Mouse (Mus musculus): Measurements from ENCODE around the gene Ift88. TPM values are rescaled to one million over a fixed set of nuclear protein-coding genes. Genes with fewer than 3 reads are reported as not detected.

Gene Ift88
- polyA plus RNA-seq (2012; rRNA removed): 24.3 and 27.5 TPM in 2 replicates

DNA sequence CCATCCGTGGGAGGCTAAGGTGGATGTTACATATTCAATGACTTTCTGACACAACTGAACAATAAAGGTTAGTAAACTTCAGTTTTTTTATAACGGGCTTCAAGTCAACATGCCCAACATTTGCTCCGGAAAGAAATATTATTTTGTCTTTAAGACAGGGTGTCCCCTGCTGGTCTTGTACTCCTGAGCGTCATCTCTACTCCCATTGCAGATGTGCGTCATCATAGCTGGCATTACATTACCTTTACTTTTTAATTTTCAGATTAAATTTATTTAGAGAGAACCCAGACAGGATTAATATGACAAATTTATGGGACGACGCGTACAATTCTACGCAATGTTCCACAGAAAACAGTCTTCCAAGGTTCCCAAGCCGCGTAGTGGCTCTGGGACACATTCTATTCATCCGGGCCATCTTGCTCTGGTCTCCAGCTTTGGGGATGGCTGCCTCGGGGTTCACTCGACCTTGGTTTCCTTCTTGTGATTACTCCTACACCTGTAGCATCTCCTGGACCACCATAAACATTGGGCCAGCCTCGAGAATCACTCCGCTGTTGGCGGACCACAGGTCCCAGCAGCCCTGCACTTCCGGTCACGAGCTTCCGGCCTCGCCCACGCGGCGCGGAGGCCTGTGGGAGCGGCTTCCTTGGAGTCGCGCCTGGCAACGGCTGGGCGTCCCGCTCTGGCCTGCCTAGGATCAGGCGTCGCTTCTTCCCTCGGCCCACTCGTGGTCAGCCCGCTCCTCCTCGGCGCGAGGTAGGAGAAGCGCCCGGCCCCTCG is at the start of gene Ift88:
Ift88 (plus strand) TSS at position 631 of the 780 bp plus-strand sequence.

DNA sequence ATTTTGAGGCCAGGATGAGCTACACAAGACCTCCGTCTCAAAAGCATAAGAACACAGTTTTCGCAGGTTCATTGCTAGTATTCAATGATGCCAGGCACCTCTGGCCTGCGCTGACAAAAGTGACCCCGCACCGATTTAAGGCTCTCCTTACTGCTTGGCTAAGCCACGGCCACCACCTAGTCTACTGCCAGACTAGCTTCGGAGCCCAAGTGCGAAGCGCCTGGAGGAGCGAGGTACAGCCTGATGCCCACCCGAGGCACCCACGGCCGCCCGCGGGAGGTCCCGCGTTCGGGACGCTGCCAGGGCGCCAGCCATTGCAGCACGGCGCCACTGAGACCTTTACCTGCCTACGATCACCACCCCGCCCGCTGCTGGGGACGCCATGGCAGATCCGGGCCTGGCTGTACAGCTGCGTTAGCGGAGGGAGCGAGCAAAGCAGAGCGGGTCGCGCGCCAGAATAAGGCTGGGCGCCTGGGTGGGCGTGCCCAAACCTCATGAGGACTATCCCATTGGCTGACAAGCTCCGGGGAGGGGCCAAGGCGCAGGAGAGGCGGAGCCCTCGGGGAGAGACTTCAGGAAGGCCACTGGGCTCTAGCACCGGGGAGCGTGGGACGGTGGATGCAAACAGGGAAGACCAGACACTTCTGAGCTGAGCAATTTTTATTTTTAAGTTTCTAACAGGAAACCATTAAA is 25.7 kb upstream of the Ift88 start, which contains the start of gene Cryl1:
Cryl1 (minus strand) TSS at position 465 of the 693 bp plus-strand sequence.

DNA sequence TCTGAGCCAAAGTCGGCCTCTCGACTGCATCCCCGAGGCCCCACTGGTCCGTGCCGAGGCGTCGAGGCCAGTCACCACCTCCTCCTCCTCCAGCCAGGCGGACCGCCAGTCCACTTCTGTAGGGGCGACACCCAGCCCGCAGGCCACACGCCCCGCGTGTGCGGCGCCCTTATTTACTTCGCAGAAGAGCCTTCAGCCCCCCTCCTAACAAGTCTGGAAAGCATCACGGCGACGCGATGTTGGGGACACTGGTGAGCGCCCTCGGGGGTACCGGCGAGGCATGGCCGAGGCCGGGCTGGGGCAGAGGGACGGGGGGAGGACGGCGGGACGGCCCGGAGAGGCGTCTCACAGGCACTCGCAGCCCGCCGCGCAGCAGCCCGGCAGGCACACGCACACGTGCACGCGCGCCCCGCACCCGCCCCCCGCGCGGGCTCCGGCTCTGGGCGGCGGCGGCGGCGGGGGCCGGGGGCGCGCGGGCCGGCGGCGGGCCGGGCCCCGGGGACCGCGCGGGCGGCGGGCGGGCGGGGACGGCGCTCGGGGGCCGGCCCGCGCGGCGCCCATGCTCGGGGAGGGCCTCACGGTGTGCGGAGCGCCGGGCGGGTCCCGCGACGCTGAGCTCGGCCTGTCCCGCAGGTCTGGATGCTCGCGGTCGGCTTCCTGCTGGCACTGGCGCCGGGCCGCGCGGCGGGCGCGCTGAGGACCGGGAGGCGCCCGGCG is 101.0 kb downstream of the Ift88 start, which contains the start of gene Il17d:
Il17d (plus strand) TSS at position 107 of the 717 bp plus-strand sequence.

Other genes with a start within 250 kb of the Ift88 start
- 18.3 and 18.7 TPM in 2 replicates for gene Cryl1, start 25.5 kb upstream of the Ift88 start, polyA plus RNA-seq (2012; rRNA removed)
- gene Il17d, start 100.7 kb downstream of the Ift88 start, polyA plus RNA-seq (2012; rRNA removed): 36.6 and 38.2 TPM in 2 replicates
- 52.2 and 52.5 TPM in 2 replicates for gene Eef1akmt1, start 147.6 kb downstream of the Ift88 start, polyA plus RNA-seq (2012; rRNA removed)
- 7.9 and 8.7 TPM in 2 replicates for gene Xpo4, start 241.4 kb downstream of the Ift88 start, polyA plus RNA-seq (2012; rRNA removed)

Measured in central nervous system, embryonic 18 days (tissue).